Comparison of ENCODE assay signal across 8 mouse cellular contexts in the genomic region with DNA sequence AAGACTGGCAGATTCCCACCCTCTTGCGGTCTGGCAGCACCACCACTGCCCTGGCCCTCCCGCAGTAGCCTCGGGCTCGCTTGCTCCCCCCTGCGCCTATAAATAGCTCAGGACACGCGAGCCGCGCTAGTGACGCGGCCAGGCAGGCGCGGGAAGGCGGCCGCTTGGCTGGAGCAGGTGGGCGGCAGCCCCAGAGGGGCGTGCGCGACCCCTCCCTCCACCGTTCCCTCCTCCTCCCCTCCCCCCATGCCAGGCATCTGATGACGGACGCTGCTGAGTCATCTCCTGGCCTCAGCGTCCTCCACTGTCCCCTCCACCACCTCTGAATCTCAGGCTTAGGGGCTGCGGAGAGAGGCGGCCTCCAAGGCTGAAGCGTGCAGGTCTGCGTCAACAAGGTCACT. TPM values are rescaled to one million over a fixed set of nuclear protein-coding genes. Genes with fewer than 3 reads are reported as not detected.
A peak's percentile ranks its signal among the peaks of the same experiment; 100 is the strongest.
DNase-seq lines count a peak whose midpoint lies in the region; ATAC-seq and TF ChIP-seq lines count a peak whose summit lies in the region.

No protein-coding gene starts in this region.

- no peak for TF ChIP-seq EP300 in heart, postnatal 0 days (IDR thresholded peaks at IDR 0.05; ENCODE audit: low read depth)

- no peaks in the 10 kb centered on the region for H3K27me3 ChIP-seq in Patski
- H3K27me3 ChIP-seq in heart, postnatal 0 days (ENCODE audit: control insufficient read depth, insufficient read depth, low read length), result peaks cover 3% of the 10 kb centered on the region; the same call in 1 of the 2 replicates
- H3K27me3 ChIP-seq in liver, embryonic 13.5 days, result peaks cover 39% of the 10 kb centered on the region
- H3K27me3 ChIP-seq in neural tube, embryonic 15.5 days (replicated peaks), result 0 out of 2 replicates have a peak, but pooled peaks cover 11% of the 10 kb centered on the region

- H3K36me3 ChIP-seq in heart, postnatal 0 days (replicated peaks; ENCODE audit: control insufficient read depth, insufficient read depth, low read length), result peaks cover 3% of the 10 kb centered on the region; the same call in 1 of the 2 replicates
- peaks cover 4% of the 10 kb centered on the region for H3K36me3 ChIP-seq in liver, embryonic 13.5 days
- peaks cover 4% of the 10 kb centered on the region for H3K36me3 ChIP-seq in neural tube, embryonic 15.5 days

- peak overlapping the region; percentile 26 for H3K4me3 ChIP-seq in heart, postnatal 0 days (ENCODE audit: low read depth, low read length)
- peak overlapping the region; percentile 38 for H3K4me3 ChIP-seq in liver, embryonic 13.5 days (replicated peaks)
- H3K4me3 ChIP-seq in neural tube, embryonic 15.5 days (replicated peaks), result peak overlapping the region; percentile 37

- in situ Hi-C loops in Patski (cut with MboI; ENCODE audit: low pct_unique_long_range_greater_than_20kb), result no loop called here

- H3K4me1 ChIP-seq in heart, postnatal 0 days (ENCODE audit: control insufficient read depth, insufficient read depth), result no peaks in the 10 kb centered on the region; the same call in 1 of the 2 replicates
- H3K4me1 ChIP-seq in liver, embryonic 13.5 days (replicated peaks), result peaks cover 9% of the 10 kb centered on the region
- H3K4me1 ChIP-seq in neural tube, embryonic 15.5 days, result peaks cover 21% of the 10 kb centered on the region

- CTCF ChIA-PET in Patski (lab: Charles Lee), result interaction anchor here (2.4 kb wide), 1 partner anchor 40 kb away, joined by 12 read pairs; no protein-coding TSS in a partner anchor

- no peaks in the 10 kb centered on the region for H3K9me3 ChIP-seq in heart, postnatal 0 days (replicated peaks; ENCODE audit: control insufficient read depth, low read length)
- H3K9me3 ChIP-seq in liver, embryonic 13.5 days (replicated peaks), result no peaks in the 10 kb centered on the region
- no peaks in the 10 kb centered on the region for H3K9me3 ChIP-seq in neural tube, embryonic 15.5 days (replicated peaks)

- no peak for TF ChIP-seq CTCF in Patski (IDR thresholded peaks at IDR 0.05)
- TF ChIP-seq CTCF in heart, postnatal 0 days (IDR thresholded peaks at IDR 0.05; ENCODE audit: low read depth), result no peak

- no peak overlapping the region for H3K27ac ChIP-seq in heart, postnatal 0 days (ENCODE audit: low read depth)
- H3K27ac ChIP-seq in liver, embryonic 13.5 days, result no peak overlapping the region
- H3K27ac ChIP-seq in neural tube, embryonic 15.5 days (replicated peaks), result peak overlapping the region; percentile 11; the same call in 1 of the 2 replicates

- H3K4me2 ChIP-seq in heart, postnatal 0 days (ENCODE audit: low read depth, low read length), result peak overlapping the region; percentile 57
- H3K4me2 ChIP-seq in liver, embryonic 13.5 days, result peak overlapping the region; percentile 53
- H3K4me2 ChIP-seq in neural tube, embryonic 15.5 days, result peak overlapping the region; percentile 77

- POLR2A ChIA-PET in Patski (lab: Charles Lee), result no interaction called here

- no peak overlapping the region for H3K9ac ChIP-seq in heart, postnatal 0 days (replicated peaks; ENCODE audit: low read depth, low read length)
- H3K9ac ChIP-seq in liver, embryonic 13.5 days, result no peak overlapping the region
- H3K9ac ChIP-seq in neural tube, embryonic 15.5 days (replicated peaks), result peak overlapping the region; percentile 48

- 1% methylated on average over 24 of the region's 27 CpGs for WGBS in heart, postnatal 0 days
- 0% methylated on average over 27 of the region's 27 CpGs for WGBS in liver, embryonic 13.5 days (ENCODE audit: insufficient replicate concordance)
- WGBS in neural tube, embryonic 15.5 days, result 1% methylated on average over 27 of the region's 27 CpGs

- peak; percentile 21; the same call in 1 of the 2 replicates for ATAC-seq in frontal cortex, adult (ENCODE audit: low TSS enrichment)
- ATAC-seq in Patski, result peak; percentile 27
- peak; percentile 81 for ATAC-seq in heart, postnatal 0 days (ENCODE audit: insufficient read depth, low read depth)
- ATAC-seq in liver, embryonic 13.5 days (ENCODE audit: low read depth), result no peak
- peak; percentile 71 for ATAC-seq in neural tube, embryonic 15.5 days (ENCODE audit: low FRiP score)

- no peak for DNase-seq in frontal cortex, postnatal 14 days (ENCODE audit: low spot score in 2 of 2)
- DNase-seq in Patski (ENCODE audit: low read depth, low spot score), result no peak
- peak; percentile 71 for DNase-seq in embryo, embryonic 10.5 days (ENCODE audit: low spot score)
- peak; percentile 72 for DNase-seq in heart, postnatal 0 days (ENCODE audit: low spot score)
- DNase-seq in liver, embryonic 13.5 days, result no peak
- DNase-seq in T-cell, adult 2 months (ENCODE audit: low spot score), result no peak

RNA-seq across cellular contexts. Expression of a gene that starts 9.5 kb away (rescaled TPM):
- polyA plus RNA-seq in Patski (2021), result 1,363 TPM
- total RNA-seq in heart, postnatal 0 days (2014; rRNA removed; ENCODE audit: low replicate concordance), result 604 and 622 TPM in 2 replicates
- polyA plus RNA-seq in heart, postnatal 0 days (2015; fragmentation: Nextera tagmentation; extraction: Ambion mirVana), result 588 TPM in 2 replicates
- polyA plus RNA-seq in liver, embryonic 13.5 days (2015; fragmentation: Nextera tagmentation; extraction: Ambion mirVana), result 791 and 820 TPM in 2 replicates
- 655 and 750 TPM in 2 replicates for polyA plus RNA-seq in neural tube, embryonic 15.5 days (2015; fragmentation: Nextera tagmentation; extraction: Ambion mirVana)

RNA-seq across cellular contexts. Expression of a gene that starts 13.1 kb away (rescaled TPM):
- polyA plus RNA-seq in Patski (2021), result 6.0 TPM
- 5.5 and 6.2 TPM in 2 replicates for total RNA-seq in heart, postnatal 0 days (2014; rRNA removed; ENCODE audit: low replicate concordance)
- polyA plus RNA-seq in heart, postnatal 0 days (2015; fragmentation: Nextera tagmentation; extraction: Ambion mirVana), result 4.8 and 5.2 TPM in 2 replicates
- 0.73 and 0.88 TPM in 2 replicates for polyA plus RNA-seq in liver, embryonic 13.5 days (2015; fragmentation: Nextera tagmentation; extraction: Ambion mirVana)
- polyA plus RNA-seq in neural tube, embryonic 15.5 days (2015; fragmentation: Nextera tagmentation; extraction: Ambion mirVana), result 50.9 and 63.0 TPM in 2 replicates

RNA-seq across cellular contexts. Expression of a gene that starts 17.3 kb away (rescaled TPM):
- polyA plus RNA-seq in Patski (2021), result 0.04 TPM
- 0.15 TPM in 1 of 2 replicates, not detected in the other for total RNA-seq in heart, postnatal 0 days (2014; rRNA removed; ENCODE audit: low replicate concordance)
- polyA plus RNA-seq in heart, postnatal 0 days (2015; fragmentation: Nextera tagmentation; extraction: Ambion mirVana), result 0.04 and 0.11 TPM in 2 replicates
- 0.05 TPM in 1 of 2 replicates, not detected in the other for polyA plus RNA-seq in liver, embryonic 13.5 days (2015; fragmentation: Nextera tagmentation; extraction: Ambion mirVana)
- 15.8 and 18.2 TPM in 2 replicates for polyA plus RNA-seq in neural tube, embryonic 15.5 days (2015; fragmentation: Nextera tagmentation; extraction: Ambion mirVana)

RNA-seq across cellular contexts. Expression of a gene that starts 40.0 kb away (rescaled TPM):
- polyA plus RNA-seq in Patski (2021), result 2.0 TPM
- 4.3 TPM in 1 of 2 replicates, not detected in the other for total RNA-seq in heart, postnatal 0 days (2014; rRNA removed; ENCODE audit: low replicate concordance)
- 2.9 TPM in 2 replicates for polyA plus RNA-seq in heart, postnatal 0 days (2015; fragmentation: Nextera tagmentation; extraction: Ambion mirVana)
- polyA plus RNA-seq in liver, embryonic 13.5 days (2015; fragmentation: Nextera tagmentation; extraction: Ambion mirVana), result 10.8 and 12.8 TPM in 2 replicates
- polyA plus RNA-seq in neural tube, embryonic 15.5 days (2015; fragmentation: Nextera tagmentation; extraction: Ambion mirVana), result 11.8 and 14.0 TPM in 2 replicates

RNA-seq across cellular contexts. Expression of a gene that starts 49.7 kb away (rescaled TPM):
- 0.41 TPM for polyA plus RNA-seq in Patski (2021)
- total RNA-seq in heart, postnatal 0 days (2014; rRNA removed; ENCODE audit: low replicate concordance), result 0.39 and 2.6 TPM in 2 replicates
- polyA plus RNA-seq in heart, postnatal 0 days (2015; fragmentation: Nextera tagmentation; extraction: Ambion mirVana), result 2.1 TPM in 2 replicates
- polyA plus RNA-seq in liver, embryonic 13.5 days (2015; fragmentation: Nextera tagmentation; extraction: Ambion mirVana), result 0.45 and 0.58 TPM in 2 replicates
- polyA plus RNA-seq in neural tube, embryonic 15.5 days (2015; fragmentation: Nextera tagmentation; extraction: Ambion mirVana), result 1.1 and 1.8 TPM in 2 replicates

Comparison
In these comparisons a context has a peak if more than half of its experiments do, and no peak if none do; other contexts are left out.
1. DNase-seq: peak in embryo, embryonic 10.5 days (single experiment) and heart, postnatal 0 days (single experiment); none in frontal cortex, postnatal 14 days (0 of 2), Patski (single experiment), liver, embryonic 13.5 days (single experiment) and T-cell, adult 2 months (single experiment).
2. RNA of a gene that starts 17.3 kb away (polyA plus RNA-seq): 15.8 to 18.2 TPM in neural tube, embryonic 15.5 days; 0.05 TPM in liver, embryonic 13.5 days, 0.04 to 0.11 TPM in heart, postnatal 0 days and 0.04 TPM in Patski (single experiment); every median in the first group is over 10 times any median in the second.
3. Peak in every context shown above with its lines, with median percentiles within 50 percentile points of each other: H3K4me2 ChIP-seq and H3K4me3 ChIP-seq.